Mouse (Mus musculus): ENCODE results near the gene Ccdc24.

Gene Ccdc24

DNA sequence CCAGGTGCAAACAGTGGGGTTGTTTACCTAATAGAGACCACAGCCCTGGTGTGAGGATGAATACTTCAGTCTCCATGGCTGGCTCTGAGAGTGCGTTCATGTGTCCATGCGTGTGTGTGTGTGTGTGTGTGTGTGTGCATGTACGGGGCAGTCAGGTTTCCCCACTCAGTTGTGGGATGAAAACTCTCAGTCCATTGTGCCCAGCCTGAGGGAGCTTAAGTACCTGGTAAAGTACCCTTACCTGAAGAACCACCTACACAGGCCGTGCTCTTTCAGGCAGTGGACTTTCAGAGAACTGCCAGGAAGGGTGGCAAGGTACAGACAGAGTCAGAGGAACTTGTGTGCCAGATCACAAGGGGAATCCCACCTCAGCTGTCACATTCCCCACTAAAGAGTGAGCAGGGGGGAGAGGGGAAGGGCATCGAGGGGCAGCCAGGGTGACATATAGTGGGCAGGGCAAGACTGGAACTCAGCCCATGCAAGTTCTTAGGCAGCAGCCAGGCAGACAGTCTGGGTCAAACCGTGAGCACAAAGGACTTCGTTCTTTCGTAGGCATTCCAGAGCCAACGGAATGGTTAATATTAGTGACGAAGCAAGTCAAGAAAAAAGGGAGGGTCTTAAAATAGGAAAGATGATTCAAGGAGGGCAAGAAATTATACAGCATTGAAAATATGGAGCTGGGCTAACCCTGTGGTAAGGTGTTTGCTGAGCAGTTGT, 20.0 kb downstream of the Ccdc24 start:
- no peak for DNase-seq (ENCODE audit: low spot score)

DNA sequence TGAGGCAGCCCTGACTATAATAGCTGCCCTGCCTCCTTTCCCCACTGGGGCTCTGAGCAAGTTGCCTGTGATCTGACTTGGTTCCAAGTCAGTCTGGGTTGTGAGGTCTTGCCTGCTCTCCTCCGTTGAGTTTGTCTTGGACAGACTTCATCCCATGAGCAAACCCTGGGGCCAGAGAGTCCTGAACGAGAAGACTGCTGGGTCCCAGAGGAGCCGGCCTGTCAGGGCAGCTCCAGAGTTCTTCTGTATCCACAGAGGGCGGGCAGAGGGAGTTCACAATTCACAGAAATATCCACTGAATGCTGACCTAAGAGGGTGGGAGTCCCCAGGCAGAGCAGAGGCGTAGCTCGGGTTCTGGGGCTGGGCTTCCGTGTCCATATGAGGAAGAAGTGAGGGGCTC, 21.5 kb downstream of the Ccdc24 start:
- DNase-seq (ENCODE audit: low spot score): no peak

DNA sequence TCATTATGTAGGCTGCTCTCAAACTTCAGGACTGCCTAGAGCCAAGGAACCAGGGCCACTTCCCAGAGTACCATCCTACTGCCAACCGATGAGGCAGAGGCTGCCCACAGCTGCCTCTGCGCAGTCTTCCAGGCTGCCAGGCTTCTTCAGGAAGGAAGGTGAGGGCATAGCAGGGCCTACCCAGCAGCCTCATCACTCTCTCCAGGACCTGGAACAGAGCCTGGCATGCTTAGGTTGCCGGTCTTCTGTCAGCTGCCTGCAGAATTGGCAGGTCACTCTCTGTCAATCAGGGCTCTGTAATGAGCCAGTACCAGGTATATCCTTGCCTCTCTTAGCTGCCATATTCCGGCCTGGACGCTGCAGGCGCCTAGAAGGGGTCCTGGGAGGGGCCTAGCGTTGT, 22.2 kb downstream of the Ccdc24 start:
- no peak for DNase-seq (ENCODE audit: low spot score)

DNA sequence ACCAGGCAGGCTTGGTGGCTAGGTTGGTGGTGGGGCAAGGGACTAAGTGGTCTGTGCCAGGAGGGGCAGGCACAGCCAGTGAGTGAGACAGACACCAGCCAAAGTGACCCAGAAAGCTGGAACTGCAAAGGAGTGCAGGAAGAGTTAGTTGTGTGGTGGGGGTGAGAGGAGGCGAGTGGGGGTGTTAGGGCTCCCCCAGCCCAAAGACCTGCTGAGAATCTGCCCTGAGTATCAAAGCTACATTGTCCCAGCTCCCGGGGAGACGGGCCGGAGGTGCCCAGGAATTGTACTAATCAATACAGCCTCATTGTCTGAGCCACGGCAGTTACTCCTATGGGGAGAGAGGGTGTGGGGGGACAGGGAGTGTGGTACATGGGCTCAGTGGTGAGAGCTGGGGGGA, 22.9 kb downstream of the Ccdc24 start:
- DNase-seq (ENCODE audit: low spot score): no peak

DNA sequence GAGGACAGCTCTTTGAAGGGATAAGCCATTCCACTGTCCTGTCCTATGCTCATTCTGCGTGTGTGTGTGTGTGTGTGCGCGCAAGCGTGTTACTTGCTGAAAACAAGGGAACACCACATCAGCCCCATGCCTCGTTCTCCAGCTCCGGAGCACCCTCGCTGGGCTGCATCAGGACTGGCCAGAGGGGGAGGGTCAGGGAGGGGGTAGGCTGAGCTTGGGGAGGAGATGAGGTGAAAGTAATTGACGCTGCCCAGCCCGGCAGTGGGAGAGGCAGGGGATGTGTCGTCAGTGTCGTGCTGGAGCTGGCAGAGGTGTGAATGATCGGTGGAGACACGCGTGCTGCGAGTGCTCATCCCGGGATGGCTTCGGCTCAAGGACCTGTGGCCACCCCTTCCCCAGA, 23.3 kb downstream of the Ccdc24 start:
- DNase-seq (ENCODE audit: low spot score): no peak

DNA sequence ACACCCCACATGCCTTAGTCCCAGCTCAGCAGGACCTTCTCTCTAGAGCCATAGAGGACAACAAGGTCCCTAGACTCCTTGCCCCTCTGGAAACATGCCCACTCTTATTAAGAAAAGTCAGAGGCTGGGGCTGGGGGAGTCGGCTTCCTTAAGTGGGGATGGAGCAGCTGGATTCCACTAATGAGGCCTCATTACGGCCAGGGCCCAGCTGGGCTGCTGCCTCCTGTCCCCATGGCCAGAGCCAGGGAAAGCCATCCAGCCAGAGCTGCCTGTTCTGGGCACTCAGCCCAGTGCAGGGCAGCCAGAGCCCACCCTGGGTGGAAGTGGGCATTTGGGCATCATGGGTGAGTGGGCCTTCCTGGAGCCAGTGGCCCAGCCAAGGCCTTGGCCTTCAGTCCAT, 25.3 kb downstream of the Ccdc24 start:
- no peak for DNase-seq (ENCODE audit: low spot score)

DNA sequence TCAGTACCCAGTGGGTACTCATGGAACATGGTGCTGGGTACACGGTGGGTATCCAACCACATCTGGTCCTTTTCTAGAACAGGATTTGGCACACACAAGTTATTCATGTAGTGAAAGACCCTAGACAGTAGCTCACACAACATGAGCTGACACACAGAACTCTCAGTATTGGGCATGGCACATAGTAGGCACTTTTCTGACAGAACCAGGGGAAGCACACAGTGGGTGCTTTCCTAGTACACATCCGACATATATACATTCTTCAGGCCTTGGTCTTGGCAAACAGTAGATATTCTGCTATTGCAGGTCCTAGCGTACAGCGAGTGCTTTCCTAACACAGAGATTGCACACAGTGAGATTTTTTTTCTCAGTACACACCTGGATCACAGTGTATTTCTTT, 26.1 kb downstream of the Ccdc24 start:
- no peak for DNase-seq (ENCODE audit: low spot score)

DNA sequence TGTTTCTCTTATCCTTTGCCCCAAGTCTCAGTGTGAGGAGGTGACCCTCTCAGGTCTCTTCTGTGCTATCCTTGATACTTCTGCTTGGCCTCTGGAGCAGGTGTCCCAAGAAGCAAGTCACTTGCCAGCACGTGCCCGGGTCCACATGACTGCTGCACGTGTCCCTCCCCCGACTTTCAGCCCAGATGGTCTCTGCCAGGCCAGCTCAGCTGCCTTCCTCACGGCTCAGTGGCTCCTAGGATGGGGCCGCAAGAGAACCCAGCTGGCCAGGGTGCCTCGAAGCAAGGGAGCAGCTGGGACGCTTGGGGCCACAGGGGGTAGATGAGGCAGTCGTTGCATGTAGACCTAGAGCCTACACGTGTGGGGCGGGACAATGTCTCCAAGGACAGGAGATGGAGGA, 27.0 kb downstream of the Ccdc24 start:
- DNase-seq (ENCODE audit: low spot score): no peak

DNA sequence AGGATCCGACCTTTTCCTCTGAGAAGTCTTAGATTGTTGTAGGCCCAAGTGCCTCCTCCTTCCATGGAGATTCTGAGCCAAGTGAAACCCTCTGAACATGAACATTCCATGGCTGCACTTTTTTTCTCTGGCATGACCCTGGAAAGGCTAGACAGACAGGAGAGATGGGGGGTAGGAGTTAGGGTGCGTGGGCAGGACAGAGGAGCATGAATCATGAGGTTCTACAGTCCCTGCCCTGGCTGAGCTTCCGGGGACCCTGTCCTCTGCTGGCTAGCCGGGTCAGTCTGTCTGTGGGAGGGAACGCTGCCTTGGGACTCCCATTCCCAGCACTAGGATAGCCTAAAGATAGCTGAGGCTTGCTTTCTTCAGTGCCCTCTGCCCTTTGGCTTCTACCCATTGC, 27.9 kb downstream of the Ccdc24 start:
- DNase-seq (ENCODE audit: low spot score): no peak

DNA sequence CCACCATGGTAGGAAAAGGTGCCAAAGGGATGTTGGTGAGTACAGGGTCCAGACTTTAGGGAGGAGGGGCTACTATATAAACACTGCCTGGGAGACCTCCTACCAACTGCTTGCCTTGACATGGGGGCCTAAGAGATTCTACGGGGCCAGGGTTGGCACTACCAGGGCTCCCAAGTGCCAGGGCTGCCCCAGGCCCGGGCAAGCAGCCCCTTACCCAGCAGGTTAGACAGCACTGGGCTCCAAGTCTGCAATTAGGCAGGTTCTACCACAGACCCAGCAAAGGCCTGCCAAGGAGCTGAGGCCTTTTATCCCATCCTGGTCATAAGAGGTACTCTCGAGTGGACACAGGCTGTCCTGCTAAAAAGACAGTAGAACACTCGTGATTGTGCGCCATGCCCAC, 29.3 kb downstream of the Ccdc24 start:
- no peak for DNase-seq (ENCODE audit: low spot score)

DNA sequence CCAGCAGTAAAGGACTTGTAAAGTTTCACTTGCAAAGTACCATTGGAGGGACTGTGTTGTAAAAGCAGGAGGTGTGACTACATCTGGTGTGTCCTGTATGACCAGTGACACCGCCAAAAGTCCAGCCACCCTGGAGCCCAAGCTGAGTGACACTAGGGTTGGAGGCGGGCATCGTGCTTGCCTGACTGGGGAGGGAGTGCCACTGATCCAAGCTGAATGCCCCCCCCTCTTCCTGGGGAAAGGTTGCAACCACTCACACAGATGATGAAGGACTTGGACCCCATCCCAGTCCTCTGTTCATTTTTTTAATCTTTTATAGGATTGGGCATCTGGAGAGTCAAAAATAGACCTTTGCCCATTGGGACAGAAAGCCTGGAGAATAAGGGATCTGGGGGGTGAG, 30.8 kb downstream of the Ccdc24 start:
- DNase-seq (ENCODE audit: low spot score): peak; percentile 35

DNA sequence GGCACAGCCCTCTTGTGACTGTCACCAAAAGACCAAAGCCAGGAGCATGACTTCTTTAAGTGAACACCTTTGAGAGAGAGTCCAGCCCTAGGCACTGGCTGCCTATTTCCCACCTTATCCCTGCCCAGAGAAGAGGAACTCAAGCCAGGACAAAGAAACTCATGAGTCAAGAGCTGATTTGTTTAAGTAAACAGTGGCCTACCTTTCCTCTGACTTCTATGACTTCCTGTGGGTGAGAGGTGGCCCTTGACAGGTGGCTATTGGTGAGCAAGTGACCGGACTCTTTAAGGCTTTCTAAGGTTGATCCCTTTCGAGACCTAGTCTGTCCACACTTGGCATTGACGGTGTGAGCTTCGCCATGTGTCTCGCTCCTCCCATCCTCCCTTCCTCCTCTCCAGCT, 31.5 kb downstream of the Ccdc24 start:
- peak; percentile 26 for DNase-seq (ENCODE audit: low spot score)

DNA sequence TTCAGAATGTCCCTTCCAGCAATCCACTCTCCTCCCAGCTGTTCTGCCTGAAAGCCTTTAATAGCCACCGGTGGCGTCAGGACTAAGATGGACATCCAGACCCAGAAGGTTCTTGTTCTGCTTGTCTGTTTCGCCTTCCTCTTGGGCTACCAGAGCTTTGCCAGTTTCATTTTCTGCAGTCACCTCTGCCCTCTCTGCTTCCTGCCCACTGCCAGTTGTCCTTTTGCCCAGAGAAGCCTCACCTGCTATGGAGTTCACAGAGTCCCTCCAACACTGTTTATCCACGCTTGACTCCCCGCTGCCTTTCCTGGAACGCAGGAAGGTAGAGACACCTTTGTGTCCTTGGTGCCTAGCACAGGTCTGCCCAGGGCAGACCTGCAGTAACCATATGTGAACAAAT, 33.0 kb downstream of the Ccdc24 start:
- DNase-seq (ENCODE audit: low spot score): peak; percentile 28

DNA sequence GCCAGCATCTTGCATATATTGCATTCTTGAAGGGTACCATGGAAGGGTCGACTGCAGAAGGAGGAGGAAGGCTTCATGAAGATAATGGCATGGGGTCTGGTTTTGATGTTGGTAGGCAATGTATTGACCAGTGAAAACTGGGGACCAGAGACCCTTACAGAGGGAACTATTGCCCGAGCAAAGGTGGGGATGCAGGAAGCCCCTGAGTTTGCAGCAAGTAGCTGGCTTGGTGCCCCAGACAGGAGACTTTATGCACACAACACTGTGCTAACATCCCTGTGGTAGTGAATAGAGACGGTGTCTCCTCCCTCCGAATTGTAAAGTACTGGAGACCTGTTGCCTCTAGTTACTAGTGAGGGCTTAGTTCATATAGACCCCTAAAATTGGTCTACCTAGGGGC, 35.1 kb downstream of the Ccdc24 start:
- DNase-seq (ENCODE audit: low spot score): no peak

DNA sequence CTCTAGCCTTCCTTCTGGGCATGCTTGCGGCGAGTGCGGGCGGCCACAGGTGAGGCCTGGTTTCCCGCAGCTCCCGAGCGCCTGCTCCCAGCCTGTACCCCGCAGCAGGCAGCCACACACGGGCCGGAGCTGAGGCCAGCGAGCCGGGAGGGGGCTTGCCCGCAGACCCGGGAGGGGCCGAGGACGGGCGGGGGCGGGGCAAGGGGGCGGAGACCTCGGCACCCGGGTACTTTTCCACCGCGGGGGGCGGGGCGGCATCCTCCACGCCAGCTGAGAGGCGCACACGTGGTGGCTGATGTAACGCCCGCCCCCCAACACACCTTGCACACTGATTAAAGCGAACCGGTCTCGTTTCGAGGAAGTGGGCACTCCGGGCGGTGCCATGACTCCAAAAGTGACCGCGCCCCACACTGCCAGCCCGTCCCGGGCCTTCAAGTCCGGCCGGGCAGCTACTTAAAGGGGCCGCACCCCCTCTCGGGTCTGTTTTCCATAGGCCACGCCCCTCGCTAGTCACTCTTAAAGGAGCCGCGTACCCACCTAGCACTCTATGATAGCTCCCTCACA, 36.1 kb downstream of the Ccdc24 start:
- DNase-seq (ENCODE audit: low spot score): peak; percentile 92

DNA sequence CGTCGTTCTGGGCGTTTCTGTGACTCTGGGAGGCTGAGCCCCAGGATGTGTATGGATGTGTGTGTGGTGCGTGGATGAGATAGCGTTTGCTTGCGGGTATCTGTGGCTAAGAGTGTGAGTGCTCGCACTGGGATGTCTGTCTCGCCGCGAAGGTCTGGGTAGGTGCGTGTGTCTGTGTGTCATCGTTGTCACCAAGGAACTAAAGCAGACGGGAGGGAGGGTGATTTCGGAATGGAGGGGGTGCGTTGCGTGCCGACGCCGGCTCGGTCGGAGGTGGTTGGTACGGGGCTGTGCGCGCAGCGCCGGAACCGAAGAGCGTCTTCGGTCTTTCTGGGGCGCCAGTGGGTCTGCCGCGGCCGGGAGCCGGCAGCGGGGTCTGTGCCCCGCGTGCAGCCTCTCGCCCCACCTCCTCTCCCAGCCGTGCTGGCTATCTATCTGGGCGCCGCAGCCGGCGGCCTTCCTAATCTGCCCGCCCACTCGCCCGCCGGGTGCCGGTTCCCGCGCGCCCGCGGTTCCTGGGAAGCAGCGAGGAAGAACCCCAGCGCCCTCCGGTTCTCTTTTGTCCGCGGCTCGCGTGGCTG, 36.7 kb downstream of the Ccdc24 start:
- DNase-seq (ENCODE audit: low spot score): peak; percentile 41

DNA sequence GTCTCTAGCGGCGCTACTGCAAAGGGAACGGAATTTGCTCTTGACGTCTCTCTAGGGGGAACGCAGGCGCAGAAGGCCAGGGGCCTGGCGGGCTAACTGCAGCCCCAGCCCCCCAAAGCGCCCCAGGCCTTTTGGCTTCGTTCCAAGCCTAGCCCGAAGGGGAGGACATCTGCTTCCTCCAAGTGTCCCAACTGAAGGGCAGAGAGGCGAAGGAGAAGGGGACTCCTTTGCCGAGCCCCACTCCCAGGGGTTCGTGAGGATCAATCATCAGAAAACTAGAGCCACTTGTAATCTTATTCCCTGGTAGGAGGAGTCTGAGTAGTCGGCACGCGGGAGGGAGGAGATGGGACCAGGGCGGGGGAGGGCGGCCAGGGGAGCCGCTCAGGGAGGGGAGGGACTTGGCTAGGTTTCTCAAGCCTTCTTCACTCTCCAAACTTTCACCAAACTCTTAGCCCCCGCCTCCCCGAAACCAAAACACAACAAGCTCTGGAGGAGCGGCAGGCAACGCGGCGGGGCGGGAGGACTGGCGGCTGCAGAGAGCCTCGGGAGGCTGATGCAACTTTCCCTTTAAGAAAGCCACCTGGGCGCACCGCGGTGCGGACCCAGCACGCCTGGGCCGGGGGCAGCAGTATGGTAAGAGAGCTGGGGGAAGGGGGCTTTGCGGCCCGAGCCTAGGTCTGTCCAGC, 37.4 kb downstream of the Ccdc24 start:
- DNase-seq (ENCODE audit: low spot score): peak; percentile 86

DNA sequence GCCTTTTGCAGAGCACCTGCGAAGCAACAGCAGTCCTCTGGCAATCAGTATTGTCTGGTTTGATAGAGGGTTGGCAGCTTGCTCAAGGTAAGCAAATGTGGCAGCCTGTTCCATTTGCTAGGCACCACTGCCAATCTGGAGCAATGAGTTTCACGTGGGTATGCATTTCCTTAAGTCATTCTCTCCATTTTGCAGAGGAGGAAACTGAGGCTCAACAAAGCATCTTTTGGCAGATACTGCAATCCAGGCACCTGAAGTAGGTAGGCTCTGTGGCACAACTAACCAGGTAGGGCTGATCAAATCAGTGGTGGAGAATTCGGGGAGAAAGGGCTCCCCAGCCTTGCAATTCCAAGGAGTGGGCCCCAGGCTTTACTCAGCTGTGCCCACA, 37.9 kb downstream of the Ccdc24 start, which contains the start of gene Slc6a9:
Slc6a9 (plus strand) TSS at position 50 of the 388 bp plus-strand sequence.
- no peak for DNase-seq (ENCODE audit: low spot score)

DNA sequence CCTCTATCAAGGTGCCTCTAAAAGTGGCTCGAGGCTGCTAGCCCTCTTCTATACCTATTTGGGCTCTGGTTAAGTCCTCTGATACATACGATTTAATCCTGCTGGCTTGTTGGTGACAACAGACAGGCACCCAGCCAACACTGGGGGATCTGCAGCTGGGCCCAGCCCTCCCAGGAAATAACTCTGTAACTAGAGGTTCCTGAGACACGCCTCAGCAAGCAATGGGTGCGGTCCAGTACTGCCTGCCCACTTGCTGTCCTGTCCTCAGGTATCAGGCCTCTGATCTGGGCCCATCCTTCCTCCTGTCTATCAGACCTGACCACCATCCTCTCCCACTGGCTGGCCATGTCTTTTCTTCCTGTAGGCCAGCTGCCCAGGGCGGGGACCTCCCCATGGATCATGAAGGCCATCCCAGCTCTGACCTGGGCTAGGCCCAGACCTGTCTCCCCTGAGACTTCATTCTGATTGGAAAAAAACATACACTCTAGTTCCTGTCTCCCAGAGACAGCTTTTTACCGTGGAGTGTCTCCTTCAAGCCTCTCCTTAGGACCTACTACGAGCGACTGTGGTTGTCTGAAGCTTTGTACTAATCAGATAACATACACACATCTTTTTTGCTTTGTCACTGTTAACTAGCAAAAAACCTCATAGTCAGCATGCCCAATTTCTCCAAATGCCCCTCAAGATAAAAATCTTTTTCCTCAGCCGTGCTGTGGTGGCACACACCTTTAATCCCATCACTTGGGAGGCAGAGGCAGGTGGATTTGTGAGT, 40.3 kb downstream of the Ccdc24 start:
- peak; percentile 81 for DNase-seq (ENCODE audit: low spot score)

DNA sequence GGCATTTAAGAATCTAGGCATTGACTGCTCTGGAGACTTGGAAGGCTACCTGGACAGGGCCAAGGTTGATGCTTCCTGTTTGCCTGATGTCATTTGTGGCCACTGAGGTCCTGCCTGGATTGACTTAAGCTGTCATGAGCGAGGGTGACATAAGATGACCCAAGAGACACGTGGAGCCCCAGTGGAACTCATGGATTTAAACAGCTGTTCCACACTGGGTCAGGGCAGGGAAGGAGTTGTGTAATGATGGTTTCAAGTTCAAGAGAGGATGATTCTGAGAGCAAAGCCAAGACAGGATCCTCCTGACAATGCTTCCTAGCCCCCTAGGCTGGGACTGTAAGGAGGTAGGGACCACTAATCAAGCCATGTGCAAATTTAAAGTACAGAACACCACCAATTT, 40.9 kb downstream of the Ccdc24 start:
- no peak for DNase-seq (ENCODE audit: low spot score)

DNA sequence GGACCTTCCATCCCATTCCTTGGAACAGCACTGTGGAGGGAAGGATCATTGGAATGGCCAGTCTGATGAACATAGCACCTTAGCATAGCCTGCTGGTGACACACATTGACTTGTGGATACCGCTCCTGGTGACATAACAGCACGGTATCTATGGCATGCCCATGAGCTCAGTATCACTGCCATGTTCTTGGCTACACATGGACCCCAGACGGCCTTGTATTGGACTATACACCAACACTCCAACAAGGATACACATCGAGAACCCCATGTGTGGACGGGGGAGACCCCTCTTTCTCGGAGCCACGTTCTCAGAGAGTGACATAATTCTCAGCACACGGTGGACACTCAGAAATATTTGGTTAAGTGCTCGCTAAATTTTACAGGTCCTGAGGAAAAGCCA, 41.6 kb downstream of the Ccdc24 start:
- DNase-seq (ENCODE audit: low spot score): no peak

DNA sequence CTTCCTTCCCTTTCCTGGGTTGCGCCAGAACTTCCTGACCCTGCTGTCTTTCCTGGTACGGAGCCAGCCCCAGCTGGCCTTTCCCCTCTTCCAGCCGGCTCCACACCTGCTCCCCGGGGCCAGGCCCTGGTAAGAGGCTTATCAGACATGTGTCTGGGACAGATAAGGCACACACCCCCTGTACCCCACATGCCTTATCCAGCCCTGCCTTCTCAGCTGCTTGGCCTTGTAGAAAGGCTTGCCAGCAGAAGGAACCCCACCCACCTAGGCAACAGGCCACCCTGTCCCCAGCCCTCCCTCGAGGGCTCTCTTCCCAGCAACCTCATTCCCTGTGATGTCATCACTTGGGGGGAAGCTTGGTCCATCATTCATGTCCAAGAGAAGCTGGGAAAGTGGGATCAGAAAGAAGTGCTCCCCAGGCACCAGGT, 42.2 kb downstream of the Ccdc24 start:
- DNase-seq (ENCODE audit: low spot score): peak; percentile 61
